Mouse (Mus musculus) MEL (cell line): Measurements from ENCODE around the gene Ctbs. TPM values are rescaled to one million over a fixed set of nuclear protein-coding genes. Genes with fewer than 3 reads are reported as not detected.
"Not testable (repeated sequence)": the region's sequence is repeated elsewhere in the genome, so short reads cannot be mapped to it uniquely, and the experiment has no call there.

Experiments used
- DNase-seq: peaks from one replicate; pipeline ENCODE4 v3.0.0; 2011; ENCODE audit warnings: low read depth, low spot score
- H3K27ac ChIP-seq: 2 replicates; pipeline ENCODE4 v1.5.1; 2012; ENCODE audit warnings: low read depth, mild to moderate bottlenecking, control low read depth, low read length, moderate library complexity; ENCODE audit not compliant: control insufficient read depth
- H3K27me3 ChIP-seq, 2 experiments: fragments of 150-350 bp in 1 of 2; sonication (generic) in 1 of 2; 2 replicates each; pipeline ENCODE4 v1.6.1; 2012; ENCODE audit warnings: low read length in 2 of 2, mild to moderate bottlenecking in 2 of 2, improper control_type of control experiment in 1 of 2, moderate library complexity in 1 of 2; ENCODE audit not compliant: insufficient read depth in 2 of 2, control insufficient read depth in 1 of 2
- H3K36me3 ChIP-seq, 2 experiments: 2 replicates each; pipeline ENCODE4 v1.6.1; 2012 to 2014; ENCODE audit warnings: low read length in 2 of 2, improper control_type of control experiment in 1 of 2, inconsistent platforms in 1 of 2, mild to moderate bottlenecking in 1 of 2; ENCODE audit not compliant: insufficient read depth in 2 of 2, control insufficient read depth in 1 of 2
- H3K4me1 ChIP-seq, 2 experiments: fragments of 150-350 bp in 1 of 2; sonication (generic) in 1 of 2; 2 replicates each; pipeline ENCODE4 v1.6.1; 2012; ENCODE audit warnings: low read length in 2 of 2, improper control_type of control experiment in 1 of 2, mild to moderate bottlenecking in 1 of 2; ENCODE audit not compliant: insufficient read depth in 2 of 2, control insufficient read depth in 1 of 2
- H3K4me3 ChIP-seq, 2 experiments: fragments of 150-350 bp in 1 of 2; sonication (generic) in 1 of 2; 2 replicates each; pipeline ENCODE4 v1.5.1; 2012; ENCODE audit warnings: low read depth in 2 of 2, low read length in 2 of 2, mild to moderate bottlenecking in 2 of 2, moderate library complexity in 2 of 2, control low read depth in 1 of 2, improper control_type of control experiment in 1 of 2; ENCODE audit not compliant: control insufficient read depth in 1 of 2, insufficient read depth in 1 of 2
- H3K79me2 ChIP-seq: 2 replicates; pipeline ENCODE4 v1.6.1; 2012; ENCODE audit warnings: mild to moderate bottlenecking, low read length, moderate library complexity; ENCODE audit not compliant: control insufficient read depth, poor library complexity, insufficient read depth
- H3K9ac ChIP-seq: 2 replicates; pipeline ENCODE4 v1.6.1; 2012; ENCODE audit warnings: low read depth, mild to moderate bottlenecking, control low read depth, low read length, moderate library complexity; ENCODE audit not compliant: control insufficient read depth, poor library complexity, severe bottlenecking
- H3K9me3 ChIP-seq: fragments of 150-350 bp; sonication (generic); replicated peaks from 2 replicates; pipeline ENCODE4 v1.6.1; 2012; ENCODE audit warnings: mild to moderate bottlenecking, low read length, improper control_type of control experiment, moderate library complexity; ENCODE audit not compliant: insufficient read depth
- E2F4 ChIP-seq: IDR thresholded peaks from 2 replicates; pipeline ENCODE4 v1.6.1; 2011; ENCODE audit warnings: low read depth, low read length, improper control_type of control experiment, borderline replicate concordance
- ELF1 ChIP-seq: IDR thresholded peaks from 2 replicates; pipeline ENCODE4 v1.6.1; 2014; ENCODE audit warnings: low read depth, mild to moderate bottlenecking, inconsistent platforms, low read length, improper control_type of control experiment, moderate library complexity
- EP300 ChIP-seq, 2 experiments: IDR thresholded peaks; 2 replicates each; pipeline ENCODE4 v1.6.1; 2011; ENCODE audit warnings: improper control_type of control experiment in 2 of 2, low read length in 2 of 2, low read depth in 1 of 2, mild to moderate bottlenecking in 1 of 2
- GABPA ChIP-seq: IDR thresholded peaks from 2 replicates; pipeline ENCODE4 v1.6.1; 2012; ENCODE audit warnings: low read depth, mild to moderate bottlenecking, inconsistent platforms, low read length, improper control_type of control experiment, moderate library complexity
- GATA1 ChIP-seq: IDR thresholded peaks from 2 replicates; pipeline ENCODE4 v1.6.1; 2011; ENCODE audit warnings: low read depth, low read length, improper control_type of control experiment
- JUND ChIP-seq: IDR thresholded peaks from 2 replicates; pipeline ENCODE4 v1.6.1; 2011; ENCODE audit warnings: low read depth, mild to moderate bottlenecking, improper control_type of control experiment, low read length
- MAX ChIP-seq: IDR thresholded peaks from 2 replicates; pipeline ENCODE4 v1.6.1; 2011; ENCODE audit warnings: low read length, improper control_type of control experiment
- MXI1 ChIP-seq: IDR thresholded peaks from 2 replicates; pipeline ENCODE4 v1.6.1; 2011; ENCODE audit warnings: mild to moderate bottlenecking, low read depth, low read length, improper control_type of control experiment
- MYB ChIP-seq: IDR thresholded peaks from 2 replicates; pipeline ENCODE4 v1.6.1; 2011; ENCODE audit warnings: mild to moderate bottlenecking, low read depth, low read length, improper control_type of control experiment
- POLR2A ChIP-seq, 2 experiments: IDR thresholded peaks; 2 replicates each; pipeline ENCODE4 v1.6.1; 2011 to 2012; ENCODE audit warnings: low read length in 2 of 2, mild to moderate bottlenecking in 2 of 2, control low read depth in 1 of 2, improper control_type of control experiment in 1 of 2, low read depth in 1 of 2, moderate library complexity in 1 of 2; ENCODE audit not compliant: control insufficient read depth in 1 of 2, insufficient read depth in 1 of 2, poor library complexity in 1 of 2
- POLR2AphosphoS2 ChIP-seq: IDR thresholded peaks from 2 replicates; pipeline ENCODE4 v1.6.1; 2011; ENCODE audit warnings: low read length, improper control_type of control experiment
- POLR2AphosphoS5 ChIP-seq: IDR thresholded peaks from 2 replicates; pipeline ENCODE4 v1.6.1; 2012; ENCODE audit warnings: low read depth, borderline replicate concordance, mild to moderate bottlenecking, inconsistent platforms, low read length, moderate library complexity, mixed read lengths
- RAD21 ChIP-seq: IDR thresholded peaks from 2 replicates; pipeline ENCODE4 v1.6.1; 2011; ENCODE audit warnings: mild to moderate bottlenecking, low read depth, low read length, improper control_type of control experiment
- RCOR1 ChIP-seq: IDR thresholded peaks from 2 replicates; pipeline ENCODE4 v1.6.1; 2012; ENCODE audit warnings: low read depth, mild to moderate bottlenecking, inconsistent platforms, low read length, improper control_type of control experiment
- TAL1 ChIP-seq: IDR thresholded peaks from 2 replicates; pipeline ENCODE4 v1.6.1; 2012; ENCODE audit warnings: mild to moderate bottlenecking, inconsistent platforms, low read length, moderate library complexity, mixed read lengths
- polyA plus RNA-seq, 2 experiments: library from polyadenylated mRNA; stranded (reverse) in 1 of 2; unstranded in 1 of 2; fragments of >175 nt in 1 of 2; fragments of >200 nt in 1 of 2; gene quantifications; 2 replicates each; pipeline versions ENCODE4 v1.2.1 to v1.2.4; 2012; ENCODE audit warnings: low replicate concordance in 2 of 2, low read depth in 1 of 2; ENCODE audit not compliant: insufficient read length in 2 of 2, insufficient read depth in 1 of 2, missing spikeins in 1 of 2
- total RNA-seq: library from RNA; depleted of rRNA; stranded (reverse); fragments of 300-350 nt; gene quantifications from 2 replicates; pipeline ENCODE4 v1.2.3, GENCODE M21; 2012

Ctbs gene
- total and polyA plus RNA-seq, 3 experiments = 3.2 to 5.1 TPM; not detected in 1

GRCm38 (mm10) chr3:146425902-146426301, 23.7 kb upstream of the Ctbs start:
- H3K9ac ChIP-seq = no peak overlapping the region
- H3K79me2 ChIP-seq = no peaks in the 10 kb centered on the region
- no peak overlapping the region for H3K4me3 ChIP-seq
- H3K36me3 ChIP-seq = peaks cover 0 to 7% of the 10 kb centered on the region in 2 experiments; a peak in 2 of 4 replicates
- TF ChIP-seq MAX (no peak), ELF1 (no peak), POLR2AphosphoS2 (no peak), RAD21 (no peak)
- H3K27ac ChIP-seq = no peak overlapping the region
- DNase-seq = no peak
- no peaks in the 10 kb centered on the region for H3K27me3 ChIP-seq
- no peaks in the 10 kb centered on the region for H3K9me3 ChIP-seq
- H3K4me1 ChIP-seq = no peaks in the 10 kb centered on the region

- H3K4me3 ChIP-seq = no peak overlapping the region
- DNase-seq = no peak
- H3K4me1 ChIP-seq = no peaks in the 10 kb centered on the region
- no peaks in the 10 kb centered on the region for H3K79me2 ChIP-seq
- no peak overlapping the region for H3K27ac ChIP-seq
- no peaks in the 10 kb centered on the region for H3K9me3 ChIP-seq
- no peak overlapping the region for H3K9ac ChIP-seq
- H3K36me3 ChIP-seq = peaks cover 0 to 7% of the 10 kb centered on the region in 2 experiments; a peak in 2 of 4 replicates
- TF ChIP-seq RCOR1 (no peak), E2F4 (no peak), JUND (no peak), MYB (no peak), MXI1 (no peak), GATA1 (no peak), POLR2AphosphoS5 (no peak), EP300 (IDR thresholded peaks at IDR 0.05; ENCODE audit: low read depth in 1 of 2, low read length in 2 of 2) (no peak), GABPA (no peak), POLR2A (IDR thresholded peaks at IDR 0.05; ENCODE audit: control insufficient read depth in 1 of 2, insufficient read depth in 1 of 2, low read depth in 1 of 2, low read length in 2 of 2, poor library complexity in 1 of 2) (no peak), TAL1 (no peak)
- no peaks in the 10 kb centered on the region for H3K27me3 ChIP-seq
Observed at GRCm38 (mm10) chr3:146426489-146426888, 23.1 kb upstream of the Ctbs start.

- H3K27ac ChIP-seq, H3K9me3 ChIP-seq, H3K27me3 ChIP-seq, DNase-seq, H3K9ac ChIP-seq, H3K4me1 ChIP-seq, H3K79me2 ChIP-seq, H3K4me3 ChIP-seq: not testable (repeated sequence)
- peaks cover 0 to 15% of the 10 kb centered on the region in 2 experiments; a peak in 2 of 4 replicates for H3K36me3 ChIP-seq
Observed at GRCm38 (mm10) chr3:146433063-146433462, 16.5 kb upstream of the Ctbs start.
